ENCODE assay signal across 20 mouse cellular contexts in the genomic region with DNA sequence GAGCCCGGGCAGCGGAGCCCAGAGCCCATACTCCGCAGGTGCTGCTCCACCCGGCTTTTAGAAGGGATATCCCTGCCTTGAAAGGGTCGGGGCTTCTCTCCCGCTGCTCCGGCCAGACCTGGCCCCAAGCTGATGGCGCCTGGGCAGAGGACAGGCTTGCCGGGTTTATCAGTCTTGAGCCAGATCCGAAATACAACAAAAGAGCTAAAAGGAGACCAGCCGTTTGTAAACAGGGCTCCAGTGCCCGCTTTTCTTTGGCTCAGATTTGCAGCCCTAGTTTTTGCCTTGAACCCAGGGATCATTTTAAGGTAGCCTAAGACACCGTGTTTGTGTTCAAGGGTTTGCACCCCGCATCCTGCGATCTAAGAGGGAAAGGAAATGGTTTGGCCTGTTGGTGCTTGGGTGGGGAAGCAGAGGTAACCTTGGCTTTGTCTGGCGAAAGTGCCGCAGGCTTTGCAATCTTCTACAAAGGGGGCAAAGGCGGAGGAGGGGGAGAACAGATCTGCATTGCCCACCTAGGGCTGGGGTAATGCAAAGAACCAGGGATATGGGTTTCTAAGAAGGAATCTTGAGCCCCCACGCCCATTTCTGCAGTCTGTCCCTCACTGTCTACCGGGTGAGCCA. TPM values are rescaled to one million over a fixed set of nuclear protein-coding genes. Genes with fewer than 3 reads are reported as not detected.
A peak's percentile ranks its signal among the peaks of the same experiment; 100 is the strongest.
DNase-seq lines count a peak whose midpoint lies in the region; ATAC-seq and TF ChIP-seq lines count a peak whose summit lies in the region.
"Had no signal": no experiment of that assay in that cellular context is flagged by ENCODE, and none has a peak within 500 bp of the region (broad histone marks: within the 10 kb centered on the region; RNA-seq: fewer than 3 reads in every experiment).

No protein-coding gene starts in this region.

- H3K27me3 ChIP-seq in kidney, embryonic 15.5 days: peaks cover 16% of the 10 kb centered on the region; the same call in 1 of the 2 replicates
- H3K27me3 ChIP-seq in embryonic facial prominence, embryonic 10.5 days (replicated peaks; ENCODE audit: low read depth, poor library complexity, severe bottlenecking): peaks cover 100% of the 10 kb centered on the region
- peaks cover 68% of the 10 kb centered on the region for H3K27me3 ChIP-seq in limb, embryonic 10.5 days (ENCODE audit: low read depth, poor library complexity, severe bottlenecking)
- H3K27me3 ChIP-seq in neural tube, embryonic 13.5 days: peaks cover 96% of the 10 kb centered on the region
- peaks cover 23% of the 10 kb centered on the region; the same call in 1 of the 2 replicates for H3K27me3 ChIP-seq in cerebellum, adult 2 months (ENCODE audit: control insufficient read depth, insufficient read depth, low read length)

- peak overlapping the region; percentile 80 for H3K4me2 ChIP-seq in kidney, embryonic 15.5 days
- H3K4me2 ChIP-seq in neural tube, embryonic 13.5 days: peak overlapping the region; percentile 67
- H3K4me2 ChIP-seq: heart, embryonic 13.5 days; hindbrain, embryonic 14.5 days; liver, embryonic 13.5 days had no signal

- H3K36me3 ChIP-seq in kidney, embryonic 15.5 days: no peaks in the 10 kb centered on the region
- H3K36me3 ChIP-seq in embryonic facial prominence, embryonic 10.5 days (replicated peaks): no peaks in the 10 kb centered on the region
- H3K36me3 ChIP-seq in limb, embryonic 10.5 days: peaks cover 24% of the 10 kb centered on the region
- H3K36me3 ChIP-seq in neural tube, embryonic 13.5 days: no peaks in the 10 kb centered on the region
- H3K36me3 ChIP-seq: heart, embryonic 13.5 days; liver, embryonic 13.5 days; midbrain, embryonic 10.5 days had no signal

- intact Hi-C loops in left cerebral cortex, postnatal 36 days (cut with DNase I): loop anchor here (5.0 kb wide), 1 partner anchor 39 kb away; no protein-coding TSS in a partner anchor

- peak overlapping the region; percentile 95 for H3K27ac ChIP-seq in kidney, embryonic 15.5 days
- no peak overlapping the region for H3K27ac ChIP-seq in embryonic facial prominence, embryonic 10.5 days (replicated peaks)
- H3K27ac ChIP-seq in limb, embryonic 10.5 days: peak overlapping the region; percentile 99
- H3K27ac ChIP-seq in neural tube, embryonic 13.5 days (replicated peaks): peak overlapping the region; percentile 79
- no peak overlapping the region for H3K27ac ChIP-seq in cerebellum, adult 2 months (ENCODE audit: insufficient read depth, low read length)
- H3K27ac ChIP-seq: heart, embryonic 13.5 days; hindbrain, embryonic 14.5 days; left cerebral cortex, adult 2 months; liver, embryonic 13.5 days; midbrain, embryonic 10.5 days had no signal

- TF ChIP-seq POLR2A in cerebellum, adult 2 months (IDR thresholded peaks at IDR 0.05; ENCODE audit: borderline replicate concordance, insufficient read depth, low read length): no peak

- no peak for TF ChIP-seq CTCF in cerebellum, adult 2 months (IDR thresholded peaks at IDR 0.05; ENCODE audit: borderline replicate concordance, insufficient read depth, low read depth, low read length)

- WGBS in kidney, embryonic 15.5 days: 4% methylated on average over 20 of the region's 20 CpGs
- WGBS in embryonic facial prominence, embryonic 10.5 days: under 1% methylated on average over 20 of the region's 20 CpGs
- under 1% methylated on average over 20 of the region's 20 CpGs for WGBS in limb, embryonic 10.5 days
- WGBS in neural tube, embryonic 13.5 days: 2% methylated on average over 20 of the region's 20 CpGs
- WGBS in cerebellum, adult 2 months: 2% methylated on average over 20 of the region's 20 CpGs

- ATAC-seq in kidney, embryonic 15.5 days (replicated peaks; ENCODE audit: low FRiP score): no peak
- ATAC-seq in neural tube, embryonic 13.5 days (ENCODE audit: low read depth): no peak
- ATAC-seq: CD4-positive, CD25-positive, alpha-beta regulatory T cell, adult 4 months; forebrain, embryonic 14.5 days had no signal

- peak overlapping the region; percentile 74 for H3K9ac ChIP-seq in kidney, embryonic 15.5 days
- H3K9ac ChIP-seq in neural tube, embryonic 13.5 days: peak overlapping the region; percentile 96
- H3K9ac ChIP-seq: heart, embryonic 13.5 days; hindbrain, embryonic 14.5 days; liver, embryonic 13.5 days had no signal

- peak overlapping the region; percentile 70 for H3K4me3 ChIP-seq in kidney, embryonic 15.5 days (replicated peaks)
- H3K4me3 ChIP-seq in embryonic facial prominence, embryonic 10.5 days: no peak overlapping the region
- H3K4me3 ChIP-seq in limb, embryonic 10.5 days: peak overlapping the region; percentile 80
- H3K4me3 ChIP-seq in neural tube, embryonic 13.5 days: peak overlapping the region; percentile 61
- no peak overlapping the region for H3K4me3 ChIP-seq in cerebellum, adult 2 months (replicated peaks; ENCODE audit: insufficient read depth, low read depth, low read length)
- H3K4me3 ChIP-seq: heart, embryonic 13.5 days; left cerebral cortex, adult 2 months; liver, embryonic 13.5 days; midbrain, embryonic 10.5 days had no signal

- H3K4me1 ChIP-seq in kidney, embryonic 15.5 days: peaks cover 54% of the 10 kb centered on the region
- H3K4me1 ChIP-seq in embryonic facial prominence, embryonic 10.5 days: peaks cover 13% of the 10 kb centered on the region
- H3K4me1 ChIP-seq in limb, embryonic 10.5 days: peaks cover 60% of the 10 kb centered on the region
- H3K4me1 ChIP-seq in neural tube, embryonic 13.5 days (replicated peaks): peaks cover 41% of the 10 kb centered on the region
- no peaks in the 10 kb centered on the region for H3K4me1 ChIP-seq in cerebellum, adult 2 months (ENCODE audit: control insufficient read depth, insufficient read depth, low read length)

- DNase-seq in kidney, adult 8-10 months: no peak
- peak; percentile 53 for DNase-seq in embryonic facial prominence, embryonic 10.5 days (ENCODE audit: low spot score)
- DNase-seq in limb, embryonic 10.5 days (ENCODE audit: low spot score): no peak
- no peak for DNase-seq in left cerebral cortex, postnatal 36 days (ENCODE audit: low spot score in 2 of 2)
- no peak for DNase-seq in cerebellum, adult 2 months
- DNase-seq: gastrocnemius, postnatal 25 days; liver, embryonic 13.5 days; lung, postnatal 10 days had no signal

- H3K9me3 ChIP-seq in kidney, embryonic 15.5 days (replicated peaks): no peaks in the 10 kb centered on the region
- no peaks in the 10 kb centered on the region for H3K9me3 ChIP-seq in embryonic facial prominence, embryonic 10.5 days
- H3K9me3 ChIP-seq in limb, embryonic 10.5 days (replicated peaks): no peaks in the 10 kb centered on the region
- no peaks in the 10 kb centered on the region for H3K9me3 ChIP-seq in neural tube, embryonic 13.5 days
- H3K9me3 ChIP-seq: heart, embryonic 13.5 days; liver, embryonic 13.5 days; midbrain, embryonic 10.5 days had no signal

RNA-seq across cellular contexts. Expression of gene Hoxd10, which starts 1.2 kb away (rescaled TPM):
- 33.6 and 36.6 TPM in 2 replicates for polyA plus RNA-seq in kidney, embryonic 15.5 days (2015; fragmentation: Nextera tagmentation; extraction: Ambion mirVana)
- polyA plus RNA-seq in embryonic facial prominence, embryonic 10.5 days (2016; fragmentation: Nextera tagmentation; extraction: Ambion mirVana): not detected in 2 replicates
- 51.1 and 68.0 TPM in 2 replicates for polyA plus RNA-seq in limb, embryonic 10.5 days (2016; fragmentation: Nextera tagmentation; extraction: Ambion mirVana)
- polyA plus RNA-seq in neural tube, embryonic 13.5 days (2015; fragmentation: Nextera tagmentation; extraction: Ambion mirVana): 87.2 and 132 TPM in 2 replicates
- not detected for total RNA-seq in left cerebral cortex, postnatal 36 days (2021)
- not detected in 2 replicates for polyA plus RNA-seq in cerebellum, adult 2 months (2012; rRNA removed)
- total RNA-seq: left cerebral cortex, adult 2 months had no signal
- polyA plus RNA-seq: CD4-positive, CD25-positive, alpha-beta regulatory T cell, adult 4 months; forebrain, embryonic 14.5 days; hindbrain, embryonic 14.5 days; large intestine, adult 2 months; liver, embryonic 13.5 days; midbrain, embryonic 10.5 days; spleen, adult 2 months had no signal

RNA-seq across cellular contexts. Expression of gene Hoxd9, which starts 4.6 kb away (rescaled TPM):
- 38.1 and 40.7 TPM in 2 replicates for polyA plus RNA-seq in kidney, embryonic 15.5 days (2015; fragmentation: Nextera tagmentation; extraction: Ambion mirVana)
- not detected in 2 replicates for polyA plus RNA-seq in embryonic facial prominence, embryonic 10.5 days (2016; fragmentation: Nextera tagmentation; extraction: Ambion mirVana)
- polyA plus RNA-seq in limb, embryonic 10.5 days (2016; fragmentation: Nextera tagmentation; extraction: Ambion mirVana): 38.0 and 52.3 TPM in 2 replicates
- polyA plus RNA-seq in neural tube, embryonic 13.5 days (2015; fragmentation: Nextera tagmentation; extraction: Ambion mirVana): 27.7 and 42.7 TPM in 2 replicates
- total RNA-seq in left cerebral cortex, postnatal 36 days (2021): not detected
- polyA plus RNA-seq in cerebellum, adult 2 months (2012; rRNA removed): not detected in 2 replicates
- total RNA-seq: left cerebral cortex, adult 2 months had no signal
- polyA plus RNA-seq: CD4-positive, CD25-positive, alpha-beta regulatory T cell, adult 4 months; forebrain, embryonic 14.5 days; heart, embryonic 13.5 days; liver, embryonic 13.5 days; midbrain, embryonic 10.5 days had no signal

RNA-seq across cellular contexts. Expression of gene Hoxd8, which starts 11.5 kb away (rescaled TPM):
- 36.4 and 40.8 TPM in 2 replicates for polyA plus RNA-seq in kidney, embryonic 15.5 days (2015; fragmentation: Nextera tagmentation; extraction: Ambion mirVana)
- polyA plus RNA-seq in embryonic facial prominence, embryonic 10.5 days (2016; fragmentation: Nextera tagmentation; extraction: Ambion mirVana): not detected in 2 replicates
- 11.6 and 17.4 TPM in 2 replicates for polyA plus RNA-seq in limb, embryonic 10.5 days (2016; fragmentation: Nextera tagmentation; extraction: Ambion mirVana)
- polyA plus RNA-seq in neural tube, embryonic 13.5 days (2015; fragmentation: Nextera tagmentation; extraction: Ambion mirVana): 17.4 and 22.8 TPM in 2 replicates
- total RNA-seq in left cerebral cortex, postnatal 36 days (2021): not detected
- 0.05 TPM in 1 of 2 replicates, not detected in the other for polyA plus RNA-seq in cerebellum, adult 2 months (2012; rRNA removed)
- total RNA-seq: left cerebral cortex, adult 2 months had no signal
- polyA plus RNA-seq: CD4-positive, CD25-positive, alpha-beta regulatory T cell, adult 4 months; midbrain, embryonic 10.5 days had no signal

RNA-seq across cellular contexts. Expression of gene Hoxd11, which starts 13.6 kb away (rescaled TPM):
- 25.1 and 26.3 TPM in 2 replicates for polyA plus RNA-seq in kidney, embryonic 15.5 days (2015; fragmentation: Nextera tagmentation; extraction: Ambion mirVana)
- polyA plus RNA-seq in embryonic facial prominence, embryonic 10.5 days (2016; fragmentation: Nextera tagmentation; extraction: Ambion mirVana): not detected in 2 replicates
- polyA plus RNA-seq in limb, embryonic 10.5 days (2016; fragmentation: Nextera tagmentation; extraction: Ambion mirVana): 31.0 and 34.6 TPM in 2 replicates
- 4.0 and 6.5 TPM in 2 replicates for polyA plus RNA-seq in neural tube, embryonic 13.5 days (2015; fragmentation: Nextera tagmentation; extraction: Ambion mirVana)
- total RNA-seq in left cerebral cortex, postnatal 36 days (2021): not detected
- not detected in 2 replicates for polyA plus RNA-seq in cerebellum, adult 2 months (2012; rRNA removed)
- total RNA-seq: left cerebral cortex, adult 2 months had no signal
- polyA plus RNA-seq: CD4-positive, CD25-positive, alpha-beta regulatory T cell, adult 4 months; embryonic facial prominence, embryonic 14.5 days; forebrain, embryonic 14.5 days; heart, embryonic 13.5 days; hindbrain, embryonic 14.5 days; large intestine, adult 2 months; liver, embryonic 13.5 days; midbrain, embryonic 10.5 days; spleen, adult 2 months had no signal

RNA-seq across cellular contexts. Expression of gene Hoxd12, which starts 18.1 kb away (rescaled TPM):
- 5.4 and 6.4 TPM in 2 replicates for polyA plus RNA-seq in kidney, embryonic 15.5 days (2015; fragmentation: Nextera tagmentation; extraction: Ambion mirVana)
- polyA plus RNA-seq in embryonic facial prominence, embryonic 10.5 days (2016; fragmentation: Nextera tagmentation; extraction: Ambion mirVana): not detected in 2 replicates
- polyA plus RNA-seq in limb, embryonic 10.5 days (2016; fragmentation: Nextera tagmentation; extraction: Ambion mirVana): 26.0 and 44.8 TPM in 2 replicates
- polyA plus RNA-seq in neural tube, embryonic 13.5 days (2015; fragmentation: Nextera tagmentation; extraction: Ambion mirVana): 0.50 and 1.7 TPM in 2 replicates
- not detected for total RNA-seq in left cerebral cortex, postnatal 36 days (2021)
- polyA plus RNA-seq in cerebellum, adult 2 months (2012; rRNA removed): not detected in 2 replicates
- total RNA-seq: adrenal gland, postnatal 4 days; gastrocnemius, postnatal 25 days; left cerebral cortex, adult 2 months had no signal
- polyA plus RNA-seq: CD4-positive, CD25-positive, alpha-beta regulatory T cell, adult 4 months; embryonic facial prominence, embryonic 14.5 days; forebrain, embryonic 14.5 days; heart, embryonic 13.5 days; hindbrain, embryonic 14.5 days; large intestine, adult 2 months; liver, embryonic 13.5 days; midbrain, embryonic 10.5 days; spleen, adult 2 months had no signal

Comparison
In these comparisons a context has a peak if more than half of its experiments do, and no peak if none do; other contexts are left out.
1. H3K27ac ChIP-seq: peak in kidney, embryonic 15.5 days (single experiment), limb, embryonic 10.5 days (single experiment) and neural tube, embryonic 13.5 days (single experiment); none in embryonic facial prominence, embryonic 10.5 days (single experiment) and cerebellum, adult 2 months (single experiment).
2. H3K4me3 ChIP-seq: peak in kidney, embryonic 15.5 days (single experiment), limb, embryonic 10.5 days (single experiment) and neural tube, embryonic 13.5 days (single experiment); none in embryonic facial prominence, embryonic 10.5 days (single experiment) and cerebellum, adult 2 months (single experiment).
3. RNA of gene Hoxd10, which starts 1.2 kb away (polyA plus RNA-seq): 87.2 to 132 TPM in neural tube, embryonic 13.5 days, 51.1 to 68.0 TPM in limb, embryonic 10.5 days and 33.6 to 36.6 TPM in kidney, embryonic 15.5 days; not detected in embryonic facial prominence, embryonic 10.5 days and not detected in cerebellum, adult 2 months; every median in the first group is over 10 times any median in the second.
4. RNA of gene Hoxd9, which starts 4.6 kb away (polyA plus RNA-seq): 27.7 to 42.7 TPM in neural tube, embryonic 13.5 days, 38.1 to 40.7 TPM in kidney, embryonic 15.5 days and 38.0 to 52.3 TPM in limb, embryonic 10.5 days; not detected in embryonic facial prominence, embryonic 10.5 days and not detected in cerebellum, adult 2 months; every median in the first group is over 10 times any median in the second.
5. RNA of gene Hoxd8, which starts 11.5 kb away (polyA plus RNA-seq): 36.4 to 40.8 TPM in kidney, embryonic 15.5 days, 17.4 to 22.8 TPM in neural tube, embryonic 13.5 days and 11.6 to 17.4 TPM in limb, embryonic 10.5 days; not detected in embryonic facial prominence, embryonic 10.5 days and 0.05 TPM in cerebellum, adult 2 months; every median in the first group is over 10 times any median in the second.